Mouse (Mus musculus) kidney, adult 18-20 months (tissue): ENCODE results near the gene Slc17a5.

ENCODE experiments used
- DNase-seq: peaks from one replicate; pipeline ENCODE4 v3.0.0; 2021

Gene Slc17a5

DNA sequence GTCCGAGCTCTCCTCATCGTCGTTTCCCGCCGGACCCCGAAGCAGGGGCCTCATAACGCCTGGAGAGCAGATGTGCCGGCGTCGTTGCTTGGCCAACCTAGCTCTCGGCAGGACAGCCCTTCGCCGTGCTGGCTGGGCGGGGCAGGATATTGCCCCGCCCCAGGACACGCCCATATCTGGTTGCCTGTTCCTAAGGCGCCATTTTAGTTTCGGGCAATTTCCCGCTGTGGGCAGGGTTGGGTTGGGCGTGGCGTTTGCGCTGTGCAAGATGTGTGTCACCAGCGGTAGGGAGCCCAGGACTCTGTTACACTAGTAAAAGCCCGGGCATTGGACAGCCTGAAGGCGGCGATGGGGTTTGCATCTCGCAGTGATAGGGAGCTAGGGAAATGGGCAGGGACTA, at the start of gene Slc17a5:
Slc17a5 (minus strand) TSS at position 128 of the 400 bp plus-strand sequence.
- DNase-seq, result peak; percentile 95

DNA sequence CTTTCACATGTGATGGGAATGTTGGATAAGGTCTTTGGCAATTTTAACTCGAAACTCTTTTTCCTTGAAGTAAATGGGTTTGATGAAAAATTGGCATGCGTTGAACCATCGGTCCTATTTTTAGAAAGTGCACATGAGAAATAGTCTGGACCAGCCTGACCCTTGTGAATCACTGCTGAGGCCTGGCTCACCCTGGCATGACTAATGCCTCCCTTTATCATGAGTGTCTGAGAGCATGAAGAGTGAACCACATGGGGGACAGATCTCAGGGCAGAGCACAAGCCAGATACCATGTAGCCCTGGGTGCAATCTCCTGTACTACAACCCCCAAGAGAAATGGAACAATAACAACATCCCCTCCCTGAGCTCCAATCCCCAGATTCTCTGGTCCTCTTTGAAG, 46.1 kb upstream of the Slc17a5 start:
- DNase-seq, result no peak

DNA sequence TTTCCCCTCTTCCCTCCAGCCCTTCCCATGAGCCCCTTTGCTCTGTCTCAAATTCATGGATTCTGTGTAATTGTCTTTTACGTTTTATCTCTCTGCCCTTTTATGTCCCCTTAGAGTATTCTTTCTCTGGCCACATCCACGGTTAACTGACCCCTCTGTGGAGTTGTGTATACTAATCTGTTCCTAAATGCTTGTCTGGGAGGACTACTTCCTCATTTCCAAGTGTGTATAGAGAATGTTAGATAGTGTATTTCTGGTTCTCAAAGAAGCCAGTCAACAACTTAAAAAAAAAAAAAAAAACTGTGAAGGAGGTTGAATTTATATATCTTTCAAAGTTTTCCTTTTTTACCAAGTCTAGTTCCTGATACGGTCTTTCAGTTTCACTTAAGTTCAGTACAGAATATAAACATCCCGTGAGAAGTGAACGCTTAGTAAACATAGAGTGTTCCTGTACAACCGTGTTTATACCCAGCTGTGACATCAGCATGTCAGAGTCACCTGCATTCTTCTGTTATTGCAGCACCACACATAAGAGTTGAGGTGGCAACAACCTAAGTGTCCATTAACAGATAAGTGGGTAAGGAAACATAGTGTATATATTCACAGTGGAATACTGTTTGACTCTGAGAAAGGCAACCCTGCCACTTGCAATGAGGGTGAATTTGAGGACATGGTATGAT, 44.1 kb upstream of the Slc17a5 start:
- no peak for DNase-seq

DNA sequence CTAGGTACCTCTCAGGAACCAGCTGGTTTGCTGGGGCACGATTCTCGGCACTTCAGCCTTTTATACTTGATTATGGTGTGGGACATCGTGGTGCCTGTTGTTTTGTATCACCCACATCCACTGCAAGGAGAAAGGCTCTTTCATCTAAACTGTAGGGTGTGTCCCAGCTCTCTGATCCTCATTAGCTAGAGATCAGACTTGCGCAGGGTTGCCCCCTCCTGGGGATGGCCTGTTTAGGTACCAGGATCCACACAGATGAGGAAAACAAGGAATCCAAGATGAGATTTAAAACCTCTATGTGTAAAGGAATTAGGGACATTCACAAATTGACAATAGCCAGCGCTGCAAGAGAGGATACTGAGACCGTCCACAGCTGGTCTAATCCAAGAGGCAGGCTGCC, 42.1 kb upstream of the Slc17a5 start:
- no peak for DNase-seq

DNA sequence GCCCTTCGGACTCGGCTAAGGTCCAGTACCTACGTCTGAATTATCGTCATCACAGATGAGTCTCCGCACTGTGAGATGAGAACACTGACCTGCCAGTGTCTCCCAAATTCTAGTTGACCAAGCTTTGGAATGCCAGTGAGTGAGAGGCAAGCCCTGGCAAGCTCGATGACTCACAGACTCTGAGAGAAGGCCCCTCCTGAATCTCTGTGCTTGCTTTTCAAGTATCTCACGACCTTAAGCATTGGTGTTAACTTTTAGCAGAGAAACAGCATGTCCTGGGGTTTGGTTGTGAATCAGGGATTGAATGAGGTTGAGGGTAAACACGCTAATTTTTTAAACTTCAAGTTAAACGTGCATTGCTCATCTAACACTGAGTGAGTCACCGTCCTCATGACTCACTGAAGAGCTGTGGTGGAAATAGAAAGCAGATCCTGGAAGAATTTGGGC, 35.5 kb upstream of the Slc17a5 start:
- DNase-seq, result no peak

DNA sequence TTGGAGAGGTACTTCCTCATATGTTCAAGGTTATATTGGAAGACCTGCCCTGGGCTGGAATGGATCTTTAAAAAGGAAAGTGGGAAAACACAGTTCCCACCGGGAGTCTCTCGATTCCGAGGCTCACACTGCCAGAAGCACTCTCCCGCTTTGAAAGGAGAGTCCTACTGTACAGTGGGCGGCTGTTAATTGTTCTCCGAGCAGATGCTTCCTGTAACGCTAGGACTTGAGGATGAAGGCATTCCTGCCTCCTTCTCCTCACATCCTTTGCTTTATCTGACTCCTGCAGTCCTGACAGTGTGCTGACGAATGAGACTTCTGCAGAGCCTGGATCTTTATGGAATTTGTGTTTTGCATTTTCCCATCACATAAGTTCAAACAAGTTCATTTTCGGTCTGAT, 31.4 kb upstream of the Slc17a5 start:
- no peak for DNase-seq

DNA sequence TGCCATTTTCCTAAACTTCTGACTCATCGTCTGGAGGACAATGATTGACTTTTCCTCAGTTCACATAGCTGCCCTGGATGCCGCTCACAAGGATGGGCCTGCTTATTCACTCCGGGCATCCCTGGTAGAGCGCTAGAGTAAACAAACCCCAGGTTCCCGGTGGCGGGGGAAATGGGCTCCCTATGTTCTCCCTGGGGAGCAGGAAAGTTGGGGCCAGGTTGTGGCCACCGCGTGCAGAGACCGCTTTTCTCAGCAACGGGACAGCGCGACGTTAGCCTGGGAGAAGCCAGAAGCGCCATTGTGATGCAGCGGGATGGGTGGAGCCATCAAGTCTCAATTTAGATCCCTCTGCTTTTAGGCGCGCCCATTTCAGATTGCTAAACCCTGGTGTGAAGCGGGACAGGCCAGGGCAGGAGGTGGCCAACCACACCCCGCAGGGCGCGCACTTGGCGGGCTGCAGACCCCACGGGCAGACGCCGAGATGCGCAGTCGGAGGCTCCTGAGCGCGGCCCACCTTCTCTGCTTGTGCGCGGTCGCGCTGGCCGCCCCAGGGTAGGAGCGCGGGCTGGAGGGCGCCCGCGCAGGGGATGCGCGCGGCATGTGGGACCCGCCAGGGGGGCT, 27.7 kb upstream of the Slc17a5 start, which contains the start of gene Cd109:
Cd109 (plus strand) TSS at position 146 of the 621 bp plus-strand sequence.
- DNase-seq, result peak; percentile 16

DNA sequence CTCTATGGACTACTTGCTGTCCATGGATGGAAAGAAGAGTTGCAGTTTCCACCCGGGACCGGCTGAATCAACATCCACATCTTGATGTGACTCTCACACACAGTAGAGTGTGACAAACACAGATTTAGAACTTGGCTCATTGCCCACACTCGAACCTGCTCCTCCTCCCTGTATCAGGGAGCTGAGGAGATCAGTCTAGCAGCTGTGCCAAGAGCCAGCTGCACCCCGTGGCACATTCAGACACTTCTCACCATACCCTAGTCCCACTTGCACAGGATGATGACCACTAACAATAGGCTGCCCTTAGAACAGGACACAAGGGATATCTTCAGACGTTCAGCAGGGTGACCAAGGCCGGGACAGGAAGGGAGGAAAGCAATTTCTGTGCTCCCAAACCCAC, 26.4 kb upstream of the Slc17a5 start:
- DNase-seq, result no peak

DNA sequence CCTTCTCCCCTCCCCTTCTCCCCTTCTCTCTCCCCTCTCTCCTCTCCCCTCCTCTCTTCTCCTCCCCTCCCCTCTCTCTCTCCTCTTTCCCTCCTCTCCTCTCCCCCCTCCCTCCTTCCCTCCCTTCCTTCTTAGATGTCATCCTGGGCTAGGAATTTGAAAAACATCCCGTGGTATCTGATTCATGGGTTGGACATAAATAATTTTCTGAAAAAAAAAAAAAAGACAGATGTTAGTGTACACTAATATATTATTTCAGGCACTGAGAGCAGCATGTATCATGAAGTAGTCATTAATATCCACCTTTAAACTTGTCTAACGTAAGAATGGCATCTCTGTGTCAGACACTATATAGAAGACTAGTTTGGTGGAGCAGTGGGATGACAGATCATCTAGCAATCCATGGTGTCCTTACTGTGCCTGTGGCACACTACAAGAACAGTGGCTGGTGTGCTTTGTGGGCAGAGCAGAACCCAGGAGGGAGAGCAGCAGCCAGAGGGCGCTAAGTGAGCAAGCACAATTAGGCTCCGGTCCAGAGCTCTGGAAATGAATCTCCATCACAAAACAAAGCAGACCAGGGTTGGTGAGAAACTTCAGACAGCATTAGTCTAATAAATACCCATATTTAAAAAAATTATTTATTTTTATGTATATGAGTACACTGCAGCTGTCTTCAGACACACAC, 13.3 kb upstream of the Slc17a5 start:
- DNase-seq, result peak; percentile 8

DNA sequence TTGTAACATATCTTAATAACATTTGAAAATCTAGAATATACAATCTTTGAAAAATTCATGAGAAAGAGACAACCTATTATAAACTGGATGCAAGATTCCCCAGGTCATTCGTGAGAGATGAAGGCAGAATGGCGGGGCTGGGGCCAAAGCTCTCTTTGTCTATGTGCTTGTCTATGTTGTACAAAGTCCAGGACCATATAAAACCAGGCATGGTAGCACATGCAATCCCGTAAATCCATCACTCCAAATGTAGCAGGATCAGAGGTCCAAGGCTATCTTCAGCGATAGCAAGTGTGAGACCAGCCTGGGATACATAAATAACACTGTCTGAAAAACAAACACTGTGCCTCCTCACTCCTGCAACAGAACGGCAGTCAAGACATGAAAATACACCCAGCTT, 12.1 kb upstream of the Slc17a5 start:
- no peak for DNase-seq

DNA sequence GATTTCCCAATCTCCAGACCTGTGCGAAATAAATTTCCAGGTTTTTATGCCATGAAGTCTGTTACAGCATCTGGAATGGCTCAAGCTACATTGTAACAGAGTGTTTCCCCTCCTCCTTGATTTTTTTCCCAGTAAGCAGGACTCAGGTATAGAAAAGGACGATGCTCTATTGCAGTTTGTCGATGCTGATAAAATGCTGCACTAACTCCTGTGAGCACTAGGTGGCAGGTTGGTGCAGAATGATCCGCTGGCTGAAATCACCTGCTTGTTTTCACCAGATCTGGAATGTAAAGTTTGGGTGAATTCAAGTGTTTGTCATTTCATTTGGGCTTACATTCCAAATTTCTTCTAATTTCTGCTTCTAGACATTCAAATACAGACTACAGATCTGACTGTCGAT, 9.0 kb upstream of the Slc17a5 start:
- peak; percentile 38 for DNase-seq

DNA sequence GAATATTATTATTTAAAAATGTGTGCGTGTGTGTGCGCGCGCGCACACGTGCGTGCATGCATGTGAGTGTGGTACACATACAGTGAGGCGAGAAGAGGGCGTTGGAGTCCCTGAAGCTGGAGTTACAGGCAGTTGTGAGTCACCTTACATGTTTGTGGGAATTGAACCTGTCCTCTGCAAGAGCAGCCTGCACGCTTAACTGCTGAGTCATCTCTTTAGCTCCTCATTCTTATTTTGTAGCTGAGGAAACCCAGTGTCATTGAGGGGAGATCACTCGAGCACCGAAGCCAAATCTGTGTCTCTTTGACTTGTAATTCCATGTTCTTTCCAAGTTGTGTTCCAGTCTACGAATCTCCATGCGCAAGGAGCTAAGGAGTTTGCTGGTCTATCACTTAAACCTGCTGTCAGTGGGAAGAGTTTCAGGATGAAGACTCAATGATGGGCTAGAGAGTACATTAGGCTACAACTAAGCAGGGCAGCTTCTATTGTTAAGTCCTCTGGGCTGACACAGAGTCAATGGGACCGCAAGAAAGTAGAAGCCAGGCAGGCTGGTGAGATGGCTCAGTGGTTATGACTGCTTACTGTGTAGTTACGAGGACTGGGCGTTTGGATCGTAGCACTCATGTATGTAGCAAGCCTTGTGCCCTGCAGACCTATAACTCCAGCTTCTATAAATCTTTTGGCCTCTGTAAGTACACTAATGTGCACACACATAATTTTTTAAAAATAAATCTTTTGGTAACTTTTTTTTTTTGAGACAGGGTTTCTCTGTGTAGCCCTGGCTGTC, 8.1 kb upstream of the Slc17a5 start:
- DNase-seq, result no peak

DNA sequence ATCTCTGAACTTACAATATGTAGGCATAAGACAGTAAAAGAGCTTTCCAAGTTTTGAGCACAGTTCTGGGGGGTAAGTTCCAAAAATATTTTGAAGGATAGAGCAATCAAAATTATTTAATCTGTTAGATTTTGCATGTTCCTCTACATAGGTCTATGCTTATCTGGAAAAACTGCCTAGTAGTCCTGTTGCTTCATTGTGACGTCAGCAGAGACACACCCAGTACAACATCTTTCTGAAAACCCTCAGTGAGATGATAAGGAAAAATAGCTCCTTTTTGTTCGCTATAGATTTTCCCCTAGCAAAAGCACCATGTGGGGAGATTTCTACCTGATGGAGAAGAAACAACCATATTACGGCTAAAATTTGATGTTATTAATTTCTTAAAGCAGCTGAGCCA, 7.4 kb upstream of the Slc17a5 start:
- no peak for DNase-seq

DNA sequence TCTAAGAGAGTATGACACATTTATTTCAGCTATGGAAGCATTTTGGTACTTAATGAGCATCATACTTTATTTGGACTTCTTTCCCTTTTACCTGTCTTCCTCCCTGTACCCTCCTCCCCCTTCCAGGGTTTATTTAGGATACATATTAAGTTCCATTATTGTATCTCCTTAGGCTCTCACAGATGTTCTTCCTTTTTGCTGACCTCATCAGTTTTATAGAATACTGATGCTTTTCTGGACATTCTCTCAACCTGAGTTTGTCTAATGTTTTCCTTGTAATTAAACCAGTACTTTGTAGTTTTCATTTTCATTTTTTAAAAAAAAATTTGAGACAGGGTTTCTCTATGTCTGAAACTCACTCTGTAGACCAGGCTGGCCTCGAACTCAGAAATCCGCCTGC, 2.6 kb upstream of the Slc17a5 start:
- no peak for DNase-seq

DNA sequence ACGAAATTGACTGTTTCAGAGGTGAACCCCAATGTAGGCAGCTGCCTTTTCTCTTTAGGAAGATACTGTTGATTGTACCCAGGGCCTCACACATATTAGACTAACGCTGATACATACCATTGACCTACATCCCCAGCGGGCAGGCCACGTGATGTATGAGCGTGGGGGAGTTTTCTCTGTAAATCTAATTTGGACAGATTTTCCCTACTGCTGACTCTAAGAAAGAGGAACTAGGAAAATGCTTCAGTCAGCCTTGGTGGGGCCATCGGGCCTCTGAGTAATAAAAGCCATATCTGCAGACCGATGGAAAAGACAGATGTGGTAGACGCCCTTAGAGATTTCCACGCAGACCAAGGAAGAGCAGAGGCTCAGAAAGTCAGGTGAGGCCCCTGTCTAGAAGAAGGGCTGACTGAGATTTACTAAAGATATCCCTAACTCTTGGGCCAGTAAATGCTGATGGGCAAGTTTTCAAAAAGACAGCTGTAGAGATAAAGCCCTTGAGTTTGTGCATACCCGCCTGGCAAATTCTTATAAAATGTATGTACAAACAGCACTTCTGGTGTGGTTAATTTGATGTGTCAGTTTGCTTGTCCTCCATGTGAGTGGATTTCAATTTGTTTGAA, 681 bp upstream of the Slc17a5 start:
- DNase-seq, result no peak

DNA sequence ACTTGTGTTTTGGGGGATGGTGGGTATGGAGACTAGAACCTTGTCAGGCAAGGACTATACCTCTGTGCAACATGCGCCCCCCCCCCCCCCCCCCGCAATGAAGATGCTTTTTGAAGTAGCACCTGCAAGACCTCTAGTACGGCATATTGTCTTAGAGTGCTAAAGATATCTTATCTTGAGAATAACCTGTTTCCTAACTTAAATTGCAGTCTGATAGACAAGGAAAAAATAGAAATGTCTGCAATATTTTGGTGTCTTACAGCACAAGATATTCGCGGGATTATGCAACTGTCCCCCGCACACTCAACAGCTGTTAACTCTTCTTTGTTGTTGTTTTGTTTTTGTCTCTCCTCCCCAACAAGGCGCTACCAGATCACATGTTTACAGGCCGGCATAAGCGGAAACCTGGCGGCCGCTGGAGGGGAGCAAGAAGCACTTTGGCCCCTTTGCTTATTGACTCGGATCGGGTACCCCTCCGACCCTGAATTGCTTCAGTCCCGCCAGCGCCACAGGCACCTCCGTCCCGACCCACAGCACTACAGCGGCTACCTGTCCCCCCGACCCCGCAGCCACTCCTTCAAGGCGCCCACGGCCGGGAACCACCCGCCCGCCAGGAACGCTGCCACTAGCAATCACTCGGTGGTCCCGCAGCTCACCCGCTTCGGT, 490 bp downstream of the Slc17a5 start:
- DNase-seq, result no peak

DNA sequence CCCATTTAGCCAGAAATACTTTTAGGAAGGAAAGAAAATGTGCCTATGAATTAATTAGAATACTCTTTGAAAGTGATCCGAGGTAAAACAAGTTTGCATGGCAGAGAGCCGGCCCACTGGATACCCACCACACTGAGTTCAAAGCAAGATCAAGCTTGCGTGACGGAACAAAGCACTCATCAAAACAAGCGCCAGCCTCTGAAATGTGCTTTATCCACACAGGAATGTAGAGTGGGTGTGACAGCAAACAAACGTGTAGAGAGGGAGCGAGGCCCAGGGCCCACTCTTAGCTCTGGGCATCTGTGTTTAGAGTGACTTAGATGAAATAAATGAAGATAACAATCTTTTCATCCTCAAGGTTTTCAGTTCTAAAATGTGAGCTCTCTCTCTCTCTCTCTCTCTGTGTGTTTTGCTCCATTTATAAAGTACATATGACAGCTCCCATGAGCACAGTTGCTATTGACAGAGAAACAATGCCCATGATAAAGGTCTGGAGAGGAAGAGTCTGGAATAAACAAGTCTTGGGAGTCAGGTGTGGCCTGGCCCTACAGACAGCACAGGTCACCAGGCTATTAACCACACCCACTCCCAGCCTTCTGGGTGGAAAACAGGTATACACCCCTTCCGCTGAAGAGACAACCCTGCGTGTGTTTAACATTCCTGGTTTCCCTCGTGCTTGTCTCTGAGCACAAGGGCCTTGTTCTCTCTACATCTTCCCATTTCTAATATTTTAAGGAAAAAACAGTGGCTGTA, 8.0 kb downstream of the Slc17a5 start:
- DNase-seq, result no peak

DNA sequence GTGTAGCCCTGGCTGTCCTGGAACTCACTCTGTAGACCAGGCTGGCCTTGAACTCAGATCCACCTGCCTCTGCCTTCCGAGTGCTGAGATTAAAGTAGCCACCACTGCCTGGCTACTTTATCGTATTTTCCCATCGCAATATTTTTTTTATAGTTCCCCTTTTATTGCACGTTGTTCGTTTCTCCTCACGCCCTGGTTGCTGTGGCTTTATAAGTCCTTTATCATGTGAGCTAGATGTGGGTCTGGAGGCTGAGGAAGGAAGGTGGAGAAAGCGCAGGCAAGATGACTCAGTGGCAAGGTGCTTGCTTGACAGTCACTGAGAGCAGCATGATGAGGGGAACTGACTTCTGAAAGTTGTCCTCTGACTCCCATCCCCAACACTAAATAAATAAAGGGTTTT, 9.0 kb downstream of the Slc17a5 start:
- no peak for DNase-seq

DNA sequence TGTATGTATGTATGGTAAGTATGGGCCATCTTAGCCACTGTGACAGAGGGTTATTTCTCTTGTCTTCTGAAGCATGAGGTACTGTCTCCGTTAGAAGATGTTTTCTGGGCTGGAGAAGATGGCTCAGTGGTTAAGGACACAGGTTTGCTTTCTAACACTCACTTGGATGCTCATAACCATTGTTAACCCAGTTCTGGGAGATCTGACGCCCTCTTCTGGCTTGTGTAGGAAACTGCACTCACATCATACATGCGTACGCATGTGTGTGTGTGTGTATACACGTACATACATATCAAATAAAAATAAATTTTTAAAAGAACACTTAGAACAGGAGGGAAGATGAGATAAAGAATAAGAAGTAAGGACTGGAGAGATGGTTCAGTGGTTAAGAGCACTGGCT, 11.4 kb downstream of the Slc17a5 start:
- DNase-seq, result no peak

DNA sequence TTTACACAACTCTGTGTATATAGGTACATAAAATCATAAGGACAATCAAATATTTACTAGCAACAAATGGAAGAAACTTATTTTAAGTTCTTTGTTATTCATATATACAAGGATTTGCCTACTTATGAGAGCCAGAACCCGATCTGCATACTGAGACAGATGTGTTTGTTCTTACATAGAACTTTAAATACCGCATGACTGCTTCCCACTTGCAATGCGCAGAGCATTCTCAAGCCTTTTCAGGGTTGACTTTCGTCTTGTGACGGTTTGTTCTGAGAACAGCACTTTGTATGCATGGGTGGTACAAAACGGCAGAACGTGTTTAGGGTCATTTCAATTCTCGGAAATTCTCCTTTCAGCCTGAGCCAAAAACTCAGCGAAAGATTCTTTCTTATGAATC, 17.9 kb downstream of the Slc17a5 start:
- no peak for DNase-seq

DNA sequence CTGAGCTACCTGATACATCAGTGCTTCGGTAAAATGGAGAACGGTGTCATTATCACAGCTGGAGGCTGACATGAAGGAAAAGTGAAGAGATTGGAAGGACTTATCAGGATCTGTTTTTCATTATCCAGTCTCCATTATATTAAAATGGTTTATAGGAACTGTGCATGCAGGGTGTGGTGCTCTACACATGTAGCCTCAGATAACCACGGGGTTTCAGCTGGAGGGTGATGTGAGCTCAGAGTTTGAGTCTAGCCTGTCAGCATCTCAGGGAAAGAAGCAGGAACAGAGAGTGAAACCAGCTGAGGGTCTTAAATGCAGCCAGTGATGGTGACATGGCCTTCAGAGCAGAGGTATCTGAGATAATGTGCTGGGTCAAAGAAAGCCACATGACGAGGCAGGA, 28.4 kb downstream of the Slc17a5 start:
- DNase-seq, result no peak
